Mouse (Mus musculus) limb, embryonic 13.5 days (tissue): ENCODE data around the gene Stat5b. TPM values are rescaled to one million over a fixed set of nuclear protein-coding genes. Genes with fewer than 3 reads are reported as not detected.

ENCODE experiments used
- ATAC-seq: fragments of 200-750 bp; cut with Nextera tagmentation; 2 replicates; pipeline ENCODE4 v1.8.0; 2017; ENCODE audit warnings: low read depth, moderate number of reproducible peaks, moderate TSS enrichment; ENCODE audit not compliant: low FRiP score
- H3K27ac ChIP-seq: fragments of 300-500 bp; sonication (generic); 2 replicates; pipeline ENCODE4 v1.5.1; 2015; ENCODE audit warnings: inconsistent platforms, mild to moderate bottlenecking, moderate library complexity
- H3K27me3 ChIP-seq: fragments of 300-500 bp; sonication (generic); 2 replicates; pipeline ENCODE4 v1.6.1; 2015; ENCODE audit warnings: mild to moderate bottlenecking, inconsistent platforms
- H3K36me3 ChIP-seq: fragments of 300-500 bp; sonication (generic); 2 replicates; pipeline ENCODE4 v1.6.1; 2015; ENCODE audit warnings: inconsistent platforms, mild to moderate bottlenecking, moderate library complexity
- H3K4me1 ChIP-seq: fragments of 300-500 bp; sonication (generic); 2 replicates; pipeline ENCODE4 v1.6.1; 2015; ENCODE audit warnings: inconsistent platforms
- H3K4me2 ChIP-seq: fragments of 300-500 bp; sonication (generic); replicated peaks from 2 replicates; pipeline ENCODE4 v1.6.1; 2015; ENCODE audit warnings: inconsistent platforms, mild to moderate bottlenecking, moderate library complexity
- H3K4me3 ChIP-seq: fragments of 300-500 bp; sonication (generic); 2 replicates; pipeline ENCODE4 v1.5.1; 2015; ENCODE audit warnings: moderate library complexity, mild to moderate bottlenecking, inconsistent platforms
- H3K9ac ChIP-seq: fragments of 300-500 bp; sonication (generic); 2 replicates; pipeline ENCODE4 v1.6.1; 2015; ENCODE audit warnings: mild to moderate bottlenecking, inconsistent platforms
- H3K9me3 ChIP-seq: fragments of 300-500 bp; sonication (generic); 2 replicates; pipeline ENCODE4 v1.6.1; 2016; ENCODE audit warnings: inconsistent platforms
- WGBS: fragments of 180-500 bp; shearing (Covaris S2); methylation state at CpG from one replicate; pipeline ENCODE4 v1.1.7; 2015; 5-methylcytosine and 5-hydroxymethylcytosine counted together
- polyA plus RNA-seq: library from polyadenylated mRNA; unstranded; fragments of >200 nt; fragmentation: Nextera tagmentation; extraction: Ambion mirVana; gene quantifications from 2 replicates; pipeline ENCODE4 v1.2.1, GENCODE M21; 2015

Gene Stat5b
- polyA plus RNA-seq, 1 experiment from 2014 or later, result 19.8 TPM

DNA sequence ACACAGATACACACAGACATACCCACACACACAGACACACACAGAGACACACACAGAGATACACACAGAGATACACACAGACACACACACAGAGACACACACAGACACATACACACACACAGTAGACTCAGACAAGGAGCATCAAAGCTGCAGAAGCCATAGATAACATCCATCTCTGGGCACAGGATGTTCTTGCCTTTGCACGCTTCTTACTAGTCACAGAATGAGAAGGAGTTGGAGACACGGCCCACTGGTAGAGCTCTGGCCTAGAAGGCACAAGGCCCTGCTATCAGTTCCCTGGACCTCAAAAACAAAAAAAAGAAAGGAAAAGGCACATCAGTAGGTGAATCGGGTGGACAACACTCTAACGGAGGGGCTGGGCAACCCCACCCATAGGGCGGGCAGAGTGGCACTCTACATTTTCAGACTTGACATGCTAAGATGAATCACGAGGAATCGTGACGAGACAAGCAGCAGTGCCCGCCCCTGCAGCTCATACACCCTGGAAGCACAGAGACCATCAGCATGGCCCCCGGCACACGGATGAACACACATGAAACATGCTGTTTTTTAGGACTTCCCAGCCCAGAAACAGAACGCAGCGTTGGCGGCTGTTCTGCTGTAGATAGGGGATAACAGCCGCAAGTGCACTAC is 32.0 kb downstream of the Stat5b start:
- no peak overlapping the region for H3K9ac ChIP-seq
- WGBS, result 87% methylated on average over 15 of the region's 15 CpGs
- ATAC-seq, result no peak
- no peaks in the 10 kb centered on the region for H3K36me3 ChIP-seq
- H3K4me1 ChIP-seq, result peaks cover 49% of the 10 kb centered on the region
- peaks cover 28% of the 10 kb centered on the region for H3K27me3 ChIP-seq
- no peak overlapping the region for H3K27ac ChIP-seq
- H3K9me3 ChIP-seq, result no peaks in the 10 kb centered on the region
- no peak overlapping the region for H3K4me3 ChIP-seq
- no peak overlapping the region for H3K4me2 ChIP-seq

GRCm38 (mm10) chr11:100817311-100817710 is 33.2 kb downstream of the Stat5b start:
- Histone ChIP-seq H3K4me3 (no peak overlapping the region), H3K27ac (no peak overlapping the region), H3K4me2 (no peak overlapping the region), H3K27me3 (peaks cover 19% of the 10 kb centered on the region; the same call in 1 of the 2 replicates), H3K9ac (no peak overlapping the region), H3K4me1 (peaks cover 46% of the 10 kb centered on the region), H3K36me3 (no peaks in the 10 kb centered on the region), H3K9me3 (no peaks in the 10 kb centered on the region)
- WGBS, result 50% methylated on average over 9 of the region's 9 CpGs
- no peak for ATAC-seq

DNA sequence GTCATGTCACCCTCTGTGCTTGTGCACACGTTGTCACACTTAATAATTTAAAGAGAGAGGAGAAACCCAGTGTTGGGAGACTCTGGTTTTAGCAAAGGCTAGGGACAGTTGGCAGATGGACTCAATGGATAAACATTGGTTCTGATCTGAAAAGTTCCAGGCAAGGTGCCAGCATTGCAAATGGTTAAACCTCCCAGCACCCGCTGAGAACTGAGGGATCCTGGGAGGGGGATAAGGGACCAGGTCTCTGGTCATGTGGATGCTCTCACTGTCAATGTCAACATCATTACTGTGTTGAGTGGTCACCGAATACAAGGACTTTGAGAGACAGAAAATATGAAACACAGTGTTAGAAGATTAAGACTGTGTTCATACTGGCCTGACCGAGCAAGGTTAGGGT is 33.7 kb downstream of the Stat5b start:
- Histone ChIP-seq H3K27ac (no peak overlapping the region), H3K9me3 (no peaks in the 10 kb centered on the region), H3K36me3 (no peaks in the 10 kb centered on the region), H3K4me2 (no peak overlapping the region), H3K4me3 (no peak overlapping the region), H3K4me1 (peaks cover 44% of the 10 kb centered on the region), H3K27me3 (peaks cover 17% of the 10 kb centered on the region; the same call in 1 of the 2 replicates), H3K9ac (no peak overlapping the region)
- no peak for ATAC-seq
- 81% methylated on average over 4 of the region's 4 CpGs for WGBS

DNA sequence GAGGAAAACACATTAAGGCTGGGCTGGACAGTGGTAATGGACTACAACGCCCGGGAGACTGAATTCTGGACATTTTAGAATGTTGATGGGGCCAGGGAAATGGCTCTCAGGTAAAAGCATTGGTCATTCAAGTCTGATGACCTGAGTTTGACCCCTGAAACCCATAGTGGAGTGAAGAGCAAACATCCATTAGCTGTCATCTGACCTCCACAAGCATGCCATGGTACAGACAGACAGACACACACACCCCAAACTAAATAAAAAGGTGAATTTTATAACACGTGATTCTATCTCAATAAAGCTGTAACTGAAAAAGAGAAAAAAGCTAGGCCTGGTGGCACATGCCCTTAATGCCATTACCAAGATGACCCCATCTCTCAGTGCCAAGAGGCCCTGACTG is 34.2 kb downstream of the Stat5b start:
- no peak for ATAC-seq
- Histone ChIP-seq H3K4me2 (no peak overlapping the region), H3K9ac (no peak overlapping the region), H3K9me3 (no peaks in the 10 kb centered on the region), H3K4me3 (no peak overlapping the region), H3K36me3 (no peaks in the 10 kb centered on the region), H3K4me1 (peaks cover 42% of the 10 kb centered on the region), H3K27me3 (peaks cover 12% of the 10 kb centered on the region; the same call in 1 of the 2 replicates), H3K27ac (no peak overlapping the region)
- 64% methylated on average over 3 of the region's 3 CpGs for WGBS

- no peak overlapping the region for H3K4me2 ChIP-seq
- WGBS, result 60% methylated on average over 13 of the region's 13 CpGs
- ATAC-seq, result peak; percentile 46; the same call in 1 of the 2 replicates
- peaks cover 32% of the 10 kb centered on the region for H3K4me1 ChIP-seq
- no peak overlapping the region for H3K4me3 ChIP-seq
- H3K9me3 ChIP-seq, result no peaks in the 10 kb centered on the region
- H3K27me3 ChIP-seq, result peaks cover 8% of the 10 kb centered on the region; the same call in 1 of the 2 replicates
- no peak overlapping the region for H3K27ac ChIP-seq
- H3K36me3 ChIP-seq, result no peaks in the 10 kb centered on the region
- no peak overlapping the region for H3K9ac ChIP-seq
Measured at GRCm38 (mm10) chr11:100814498-100814897, 36.0 kb downstream of the Stat5b start.

DNA sequence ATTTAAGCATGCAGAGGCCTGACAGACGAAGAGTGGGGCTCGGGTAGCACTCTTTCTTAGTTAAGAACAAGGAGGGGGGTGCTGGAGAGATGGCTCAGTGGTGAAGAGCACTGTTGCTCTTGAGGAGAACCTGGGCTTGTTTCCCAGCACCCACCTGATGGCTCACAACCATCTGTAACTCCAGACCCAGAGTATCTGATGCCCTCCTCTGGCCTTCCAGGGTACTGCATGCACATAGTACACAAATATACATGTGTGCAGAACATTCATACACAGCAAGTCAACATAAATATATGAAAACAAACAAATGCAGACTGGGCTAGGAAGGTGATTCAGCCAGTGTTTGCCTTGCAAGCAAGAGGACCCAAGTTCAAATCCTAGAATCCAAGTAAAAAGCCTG is 39.4 kb downstream of the Stat5b start:
- H3K9me3 ChIP-seq, result no peaks in the 10 kb centered on the region
- no peak overlapping the region for H3K9ac ChIP-seq
- H3K4me2 ChIP-seq, result no peak overlapping the region
- WGBS, result 84% methylated on average over 2 of the region's 2 CpGs
- H3K27me3 ChIP-seq, result no peaks in the 10 kb centered on the region; the same call in 1 of the 2 replicates
- H3K4me1 ChIP-seq, result peaks cover 19% of the 10 kb centered on the region
- no peak for ATAC-seq
- H3K36me3 ChIP-seq, result peaks cover 2% of the 10 kb centered on the region; the same call in 1 of the 2 replicates
- H3K27ac ChIP-seq, result peak overlapping the region; percentile 63
- H3K4me3 ChIP-seq, result no peak overlapping the region

DNA sequence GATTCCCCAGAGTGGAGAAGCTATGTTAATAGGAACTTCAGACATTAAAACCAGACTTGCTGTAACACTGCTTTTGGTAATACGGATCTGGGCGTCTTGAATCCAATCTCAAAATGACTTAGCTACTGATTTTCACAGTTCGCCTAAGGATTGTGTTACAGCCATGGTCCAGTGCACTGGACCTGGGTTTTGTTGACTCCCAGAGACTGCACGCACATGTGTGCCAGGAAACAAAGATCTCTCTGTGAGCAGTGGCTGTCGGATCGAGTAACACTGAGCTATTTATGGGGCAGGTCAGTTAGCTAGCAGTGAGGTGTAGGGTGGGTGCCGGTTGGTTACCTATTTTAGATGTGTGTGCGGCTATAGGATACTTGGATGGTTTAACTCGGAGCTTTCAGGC is 40.0 kb downstream of the Stat5b start:
- Histone ChIP-seq H3K4me2 (no peak overlapping the region), H3K36me3 (peaks cover 2% of the 10 kb centered on the region; the same call in 1 of the 2 replicates), H3K4me1 (peaks cover 19% of the 10 kb centered on the region), H3K4me3 (no peak overlapping the region), H3K9ac (no peak overlapping the region), H3K9me3 (no peaks in the 10 kb centered on the region), H3K27ac (peak overlapping the region; percentile 70), H3K27me3 (no peaks in the 10 kb centered on the region)
- WGBS, result 35% methylated on average over 9 of the region's 9 CpGs
- peak; percentile 86 for ATAC-seq

DNA sequence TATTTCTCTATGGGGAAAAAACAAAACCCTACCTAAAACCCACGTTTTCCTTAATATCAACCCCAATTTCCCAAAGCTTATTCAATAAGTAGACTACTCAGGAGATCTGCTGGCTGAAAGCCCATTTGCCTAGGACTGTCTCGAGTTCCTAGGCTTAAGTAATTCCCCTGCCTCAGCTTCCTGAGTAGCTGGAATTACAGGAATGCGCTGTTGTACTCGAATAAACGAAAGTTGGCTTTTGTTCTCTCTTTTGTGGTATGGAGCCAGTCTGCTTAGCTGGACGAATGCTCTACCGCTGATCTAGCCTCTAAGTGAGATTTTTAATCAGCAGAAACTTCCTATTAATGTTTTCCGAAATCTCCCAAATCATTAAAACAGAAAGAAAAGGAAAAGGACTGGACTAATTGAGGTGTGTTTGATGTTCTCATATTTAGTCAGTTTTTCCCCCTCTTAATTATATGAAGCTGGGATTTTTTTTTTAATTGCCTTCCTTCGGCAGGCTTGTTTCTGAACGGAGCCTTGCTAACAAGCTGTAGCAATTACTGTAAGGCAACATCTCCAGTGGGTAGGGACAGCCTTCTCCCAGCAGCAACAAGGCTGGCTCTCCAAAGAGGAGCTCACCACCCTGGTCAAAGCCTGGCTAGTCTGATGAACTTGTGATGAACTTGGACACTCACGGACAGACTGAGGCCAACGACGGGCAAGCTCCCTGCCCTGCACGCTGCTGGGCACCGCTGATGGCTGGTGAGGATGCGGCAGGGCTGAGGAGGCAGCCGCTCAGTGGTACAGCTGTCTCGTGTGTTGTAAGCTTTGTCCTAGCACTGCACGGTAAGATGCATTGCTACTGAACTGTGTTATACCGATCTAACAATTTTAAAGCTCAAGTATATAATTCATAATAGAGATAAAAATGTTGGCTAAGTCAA is 43.9 kb downstream of the Stat5b start:
- no peak overlapping the region for H3K9ac ChIP-seq
- H3K27ac ChIP-seq, result peak overlapping the region; percentile 2; the same call in 1 of the 2 replicates
- ATAC-seq, result no peak
- H3K4me1 ChIP-seq, result peaks cover 15% of the 10 kb centered on the region
- H3K27me3 ChIP-seq, result no peaks in the 10 kb centered on the region
- no peaks in the 10 kb centered on the region for H3K9me3 ChIP-seq
- H3K36me3 ChIP-seq, result peaks cover 39% of the 10 kb centered on the region
- WGBS, result 57% methylated on average over 20 of the region's 20 CpGs
- H3K4me3 ChIP-seq, result no peak overlapping the region
- no peak overlapping the region for H3K4me2 ChIP-seq

GRCm38 (mm10) chr11:100805535-100805934 is 45.0 kb downstream of the Stat5b start:
- H3K36me3 ChIP-seq, result peaks cover 50% of the 10 kb centered on the region
- no peak for ATAC-seq
- WGBS, result 67% methylated on average over 7 of the region's 7 CpGs

GRCm38 (mm10) chr11:100804409-100804808 is 46.1 kb downstream of the Stat5b start:
- Histone ChIP-seq H3K4me2 (no peak overlapping the region), H3K36me3 (peaks cover 50% of the 10 kb centered on the region), H3K9ac (no peak overlapping the region), H3K4me3 (no peak overlapping the region), H3K9me3 (no peaks in the 10 kb centered on the region), H3K4me1 (peaks cover 7% of the 10 kb centered on the region), H3K27ac (no peak overlapping the region), H3K27me3 (no peaks in the 10 kb centered on the region)
- 91% methylated on average over 10 of the region's 10 CpGs for WGBS
- no peak for ATAC-seq

More at GRCm38 (mm10) chr11:100805535-100805934, 45.0 kb downstream of the Stat5b start:
- Histone ChIP-seq H3K9ac (no peak overlapping the region), H3K4me3 (no peak overlapping the region), H3K4me1 (peaks cover 9% of the 10 kb centered on the region), H3K4me2 (no peak overlapping the region), H3K27me3 (no peaks in the 10 kb centered on the region), H3K9me3 (no peaks in the 10 kb centered on the region), H3K27ac (no peak overlapping the region; the same call in 1 of the 2 replicates)

GRCm38 (mm10) chr11:100799426-100799825 is 51.1 kb downstream of the Stat5b start:
- H3K4me2 ChIP-seq, result no peak overlapping the region
- no peak overlapping the region for H3K9ac ChIP-seq
- H3K4me1 ChIP-seq, result no peaks in the 10 kb centered on the region
- H3K9me3 ChIP-seq, result no peaks in the 10 kb centered on the region
- no peaks in the 10 kb centered on the region for H3K27me3 ChIP-seq
- WGBS, result 66% methylated on average over 5 of the region's 5 CpGs
- no peak overlapping the region for H3K27ac ChIP-seq
- H3K4me3 ChIP-seq, result no peak overlapping the region
- peaks cover 48% of the 10 kb centered on the region for H3K36me3 ChIP-seq
- no peak for ATAC-seq

DNA sequence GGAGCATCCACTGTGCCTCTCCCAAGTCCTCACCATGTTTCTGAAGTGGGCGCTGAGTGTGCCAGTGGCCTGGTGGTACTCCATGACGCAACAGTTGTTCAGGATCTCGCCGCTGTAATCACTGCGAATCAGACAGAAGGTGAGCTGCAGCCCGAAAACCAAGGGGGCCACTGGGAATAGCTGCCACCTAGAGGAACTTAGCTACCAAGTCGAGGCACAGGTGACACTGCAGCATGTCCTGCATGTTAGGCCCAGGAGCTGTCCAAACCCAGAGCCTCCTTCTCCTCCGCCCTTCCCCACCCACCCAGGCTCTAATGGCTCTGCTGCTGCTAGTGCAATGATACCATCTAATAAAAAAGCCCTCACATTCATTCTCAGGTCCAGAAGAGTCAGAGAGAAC is 53.9 kb downstream of the Stat5b start:
- Histone ChIP-seq H3K27ac (no peak overlapping the region), H3K27me3 (no peaks in the 10 kb centered on the region), H3K4me2 (no peak overlapping the region), H3K4me1 (no peaks in the 10 kb centered on the region), H3K9me3 (no peaks in the 10 kb centered on the region), H3K4me3 (no peak overlapping the region), H3K9ac (no peak overlapping the region), H3K36me3 (peaks cover 29% of the 10 kb centered on the region)
- 69% methylated on average over 8 of the region's 8 CpGs for WGBS
- no peak for ATAC-seq
